Mouse (Mus musculus) lung, postnatal 0 days (tissue): ENCODE measurements around the gene Lmtk2.

Experiments
- CTCF ChIP-seq: IDR thresholded peaks from 2 replicates; pipeline ENCODE4 v1.5.1; 2016; ENCODE audit warnings: antibody characterized with exemption, mild to moderate bottlenecking
- EP300 ChIP-seq: IDR thresholded peaks from 2 replicates; pipeline ENCODE4 v1.6.1; 2016; ENCODE audit warnings: antibody characterized with exemption, mild to moderate bottlenecking, control low read depth

DNA sequence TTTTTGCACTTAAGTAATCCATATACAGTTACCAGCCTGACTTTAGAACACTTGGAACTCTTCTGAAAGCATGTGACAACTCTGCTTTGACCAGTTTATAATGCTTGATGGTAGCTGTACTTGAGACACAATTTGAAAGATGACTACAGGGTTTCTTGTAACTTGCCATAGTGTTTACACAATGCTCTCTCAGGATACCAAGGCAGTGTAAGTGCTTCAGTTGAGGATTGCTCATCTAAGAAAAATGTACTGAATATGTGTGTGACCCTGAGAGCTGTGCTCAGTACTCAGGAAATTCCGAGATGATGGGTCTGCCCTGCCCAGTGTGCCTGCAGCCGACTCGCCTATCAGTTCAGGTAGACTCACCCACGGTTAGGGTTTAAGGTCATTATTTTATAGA is 51.0 kb downstream of the Lmtk2 start:
- TF ChIP-seq EP300 (peak; percentile 98), CTCF (no peak)
